Mouse (Mus musculus) CH12.LX (cell line): ENCODE data around the gene Pdha1. TPM values are rescaled to one million over a fixed set of nuclear protein-coding genes. Genes with fewer than 3 reads are reported as not detected.

Source experiments
- DNase-seq: peaks from one replicate; pipeline ENCODE4 v3.0.0-alpha.2; 2013; ENCODE audit errors: extremely low read depth
- H3K27ac ChIP-seq: 2 replicates; pipeline ENCODE4 v1.5.1; 2012; ENCODE audit warnings: low read depth, mild to moderate bottlenecking, control low read depth, moderate library complexity; ENCODE audit not compliant: insufficient read depth
- H3K27me3 ChIP-seq: replicated peaks from 2 replicates; pipeline ENCODE3; 2012; ENCODE audit warnings: inconsistent platforms
- H3K36me3 ChIP-seq, 2 experiments: replicated peaks in 1 of 2; 2 replicates each; pipeline versions ENCODE3 to v1.6.1; 2012; ENCODE audit warnings: inconsistent platforms in 1 of 2, low read length in 1 of 2, mild to moderate bottlenecking in 1 of 2, mixed read lengths in 1 of 2, moderate library complexity in 1 of 2; ENCODE audit not compliant: control insufficient read depth in 1 of 2, insufficient read depth in 1 of 2
- H3K4me1 ChIP-seq, 2 experiments: 2 replicates each; pipeline ENCODE4 v1.6.1; 2012; ENCODE audit warnings: inconsistent platforms in 1 of 2, moderate library complexity in 1 of 2; ENCODE audit not compliant: insufficient read depth in 2 of 2, control insufficient read depth in 1 of 2
- H3K4me2 ChIP-seq: 2 replicates; pipeline ENCODE4 v1.6.1; 2012; ENCODE audit warnings: low read depth, mild to moderate bottlenecking, control low read depth; ENCODE audit not compliant: poor library complexity, insufficient read depth, severe bottlenecking
- H3K4me3 ChIP-seq, 3 experiments: fragments of 150-350 bp in 1 of 3; sonication (generic) in 1 of 3; replicated peaks in 1 of 3; 2 replicates each; pipeline versions ENCODE3 to v1.5.1; 2011 to 2012; ENCODE audit warnings: low read depth in 2 of 3, low read length in 2 of 3, mild to moderate bottlenecking in 2 of 3, moderate library complexity in 2 of 3, control low read depth in 1 of 3, improper control_type of control experiment in 1 of 3, inconsistent platforms in 1 of 3, mixed read lengths in 1 of 3; ENCODE audit not compliant: poor library complexity in 1 of 3
- H3K79me2 ChIP-seq: replicated peaks from 2 replicates; pipeline ENCODE4 v1.6.1; 2012; ENCODE audit warnings: mild to moderate bottlenecking, moderate library complexity; ENCODE audit not compliant: control insufficient read depth, poor library complexity, insufficient read depth, severe bottlenecking; ENCODE audit errors: extremely low read depth
- H3K9ac ChIP-seq: 2 replicates; pipeline ENCODE4 v1.6.1; 2012; ENCODE audit warnings: low read depth, mild to moderate bottlenecking, control low read depth, moderate library complexity; ENCODE audit not compliant: insufficient read depth
- H3K9me3 ChIP-seq: replicated peaks from 2 replicates; pipeline ENCODE3; 2012; ENCODE audit warnings: low read length, inconsistent platforms, mixed read lengths
- BHLHE40 ChIP-seq: IDR thresholded peaks from 2 replicates; pipeline ENCODE4 v1.6.1; 2011; ENCODE audit warnings: mild to moderate bottlenecking, low read depth, low read length, improper control_type of control experiment
- CHD2 ChIP-seq: IDR thresholded peaks from 2 replicates; pipeline ENCODE4 v1.6.1; 2011; ENCODE audit warnings: low read length, improper control_type of control experiment
- GABPA ChIP-seq: IDR thresholded peaks from 2 replicates; pipeline ENCODE4 v1.6.1; 2012; ENCODE audit warnings: low read depth, low read length, improper control_type of control experiment, inconsistent platforms; ENCODE audit not compliant: insufficient replicate concordance
- JUND ChIP-seq: conservative IDR thresholded peaks from 2 replicates; pipeline ENCODE4 v1.6.1; 2011; ENCODE audit warnings: low read depth, low read length, improper control_type of control experiment
- MAZ ChIP-seq: IDR thresholded peaks from 2 replicates; pipeline ENCODE4 v1.6.1; 2012; ENCODE audit warnings: low read depth, mild to moderate bottlenecking, inconsistent platforms, low read length, improper control_type of control experiment, moderate library complexity
- MYC ChIP-seq: IDR thresholded peaks from 2 replicates; pipeline ENCODE4 v1.6.1; 2011; ENCODE audit warnings: low read depth, mild to moderate bottlenecking, improper control_type of control experiment, low read length
- NELFE ChIP-seq: IDR thresholded peaks from 2 replicates; pipeline ENCODE4 v1.6.1; 2011; ENCODE audit warnings: low read depth, low read length, improper control_type of control experiment
- NRF1 ChIP-seq: IDR thresholded peaks from 2 replicates; pipeline ENCODE4 v1.6.1; 2014; ENCODE audit warnings: low read depth, mild to moderate bottlenecking, inconsistent platforms, low read length, improper control_type of control experiment, moderate library complexity
- PAX5 ChIP-seq: IDR thresholded peaks from 2 replicates; pipeline ENCODE4 v1.6.1; 2012; ENCODE audit warnings: low read length, inconsistent platforms, mixed read lengths
- SIN3A ChIP-seq: IDR thresholded peaks from 2 replicates; pipeline ENCODE4 v1.6.1; 2012; ENCODE audit warnings: low read length, improper control_type of control experiment, inconsistent platforms
- SMC3 ChIP-seq: IDR thresholded peaks from 2 replicates; pipeline ENCODE4 v1.6.1; 2011; ENCODE audit warnings: low read depth, low read length, improper control_type of control experiment
- TBP ChIP-seq: conservative IDR thresholded peaks from 2 replicates; pipeline ENCODE4 v1.6.1; 2011; ENCODE audit warnings: low read depth, low read length, improper control_type of control experiment
- TCF12 ChIP-seq: IDR thresholded peaks from 2 replicates; pipeline ENCODE4 v1.6.1; 2014; ENCODE audit warnings: low read depth, mild to moderate bottlenecking, inconsistent platforms, low read length, improper control_type of control experiment
- USF1 ChIP-seq: IDR thresholded peaks from 2 replicates; pipeline ENCODE4 v1.6.1; 2014; ENCODE audit warnings: low read depth, mild to moderate bottlenecking, inconsistent platforms, low read length, improper control_type of control experiment
- USF2 ChIP-seq: conservative IDR thresholded peaks from 2 replicates; pipeline ENCODE4 v1.6.1; 2011; ENCODE audit warnings: low read depth, low read length, improper control_type of control experiment
- ZC3H11A ChIP-seq: IDR thresholded peaks from 2 replicates; pipeline ENCODE4 v1.6.1; 2012; ENCODE audit warnings: low read depth, mild to moderate bottlenecking, inconsistent platforms, low read length, improper control_type of control experiment
- ZNF384 ChIP-seq: IDR thresholded peaks from 2 replicates; pipeline ENCODE4 v1.6.1; 2012; ENCODE audit warnings: low read depth, low read length, improper control_type of control experiment, inconsistent platforms
- dilution Hi-C: fragments of 300-500 bp; cut with MboI; formaldehyde crosslinking; loops from 2 replicates; pipeline ENCODE4 v1.14.3; 2020; ENCODE audit warnings: low sequenced_read_pairs; ENCODE audit not compliant: extremely low pct_unique_long_range_greater_than_20kb, extremely low pct_ligation_motif_present
- in situ Hi-C: fragments of 300-500 bp; cut with MboI; formaldehyde crosslinking; loops from 3 replicates; pipeline ENCODE4 v1.14.3; 2019; ENCODE audit warnings: low sequenced_read_pairs, low pct_ligation_motif_present, low pct_unique_long_range_greater_than_20kb, mixed read lengths
- polyA plus RNA-seq: library from polyadenylated mRNA; unstranded; fragments of >175 nt; gene quantifications from 2 replicates; pipeline ENCODE4 v1.2.1, GENCODE M21; 2012; ENCODE audit warnings: low read depth; ENCODE audit not compliant: insufficient read length
- total RNA-seq, 2 experiments: library from RNA; depleted of rRNA; stranded (reverse); fragments of 300-350 nt in 1 of 2; fragments of >200 nt in 1 of 2; gene quantifications; 2 replicates each; pipeline ENCODE4 v1.2.3; 2012 to 2014

Pdha1 gene
- total and polyA plus RNA-seq, 3 experiments, result 112 to 153 (median 114) TPM

DNA sequence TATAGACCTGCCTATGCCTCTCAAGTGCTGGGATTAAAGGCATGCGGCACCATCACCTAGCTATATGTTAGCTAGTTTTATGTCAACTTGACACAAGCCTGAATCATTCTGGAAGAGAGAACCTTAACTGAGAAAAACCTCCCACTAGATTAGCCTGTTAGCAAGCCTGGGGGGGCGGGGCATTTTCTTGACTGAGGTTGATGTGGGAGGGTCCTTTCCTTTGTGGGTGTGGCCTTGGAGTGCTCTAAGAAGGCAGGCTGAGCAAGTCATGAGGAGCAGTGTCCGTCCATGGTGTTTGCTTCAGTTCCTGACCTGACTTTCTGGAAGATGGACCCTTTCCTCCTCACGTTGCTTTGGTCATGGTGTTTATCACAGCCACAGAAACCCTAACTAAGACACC is 8.6 kb upstream of the Pdha1 start:
- Histone ChIP-seq H3K36me3 (no peaks in the 10 kb centered on the region), H3K9me3 (no peaks in the 10 kb centered on the region), H3K4me2 (no peak overlapping the region), H3K4me1 (0 out of 4 replicates have a peak, but pooled peaks cover 0 to 7% of the 10 kb centered on the region in 2 experiments), H3K79me2 (no peaks in the 10 kb centered on the region), H3K9ac (no peak overlapping the region), H3K4me3 (no peak overlapping the region), H3K27me3 (no peaks in the 10 kb centered on the region), H3K27ac (no peak overlapping the region)
- TF ChIP-seq NRF1 (no peak), ZNF384 (no peak)
- in situ Hi-C loops, result no loop called here
- DNase-seq, result no peak
- dilution Hi-C loops, result no loop called here

DNA sequence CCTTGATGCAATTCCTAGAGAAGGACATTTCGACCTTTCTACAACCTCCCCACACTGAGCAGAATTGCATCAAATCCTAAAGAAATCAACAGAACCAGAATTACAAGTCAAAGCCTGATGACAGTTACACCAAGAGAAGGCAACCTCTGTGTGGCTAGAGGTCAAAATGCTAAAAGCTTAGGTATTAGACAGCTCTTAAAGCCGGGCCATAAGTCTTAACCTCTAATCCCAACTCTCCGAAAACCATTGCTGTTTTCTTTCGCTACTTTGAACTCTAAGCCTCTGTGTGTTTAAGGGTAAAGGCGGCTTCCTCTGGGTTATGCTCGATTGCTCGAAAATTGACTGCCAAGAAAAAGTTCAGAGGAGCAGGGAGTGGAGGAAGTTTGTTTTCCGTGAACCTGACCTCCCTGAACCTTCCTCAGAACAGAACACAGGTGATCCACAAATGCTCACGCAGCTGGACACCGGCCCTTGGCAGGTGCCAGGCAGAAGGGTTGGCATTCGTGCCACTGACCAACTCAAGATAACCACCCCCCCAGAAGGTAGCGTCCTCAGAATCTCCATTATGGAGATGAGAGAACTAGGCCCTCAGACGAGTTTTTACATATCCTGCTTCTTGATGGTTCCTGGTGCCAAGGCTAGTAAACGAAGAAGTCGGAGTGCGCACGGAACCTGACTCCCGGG is 894 bp downstream of the Pdha1 start:
- DNase-seq, result no peak
- Histone ChIP-seq H3K79me2 (peaks cover 30% of the 10 kb centered on the region), H3K27ac (peak overlapping the region; percentile 68), H3K4me2 (peak overlapping the region; percentile 87), H3K27me3 (no peaks in the 10 kb centered on the region), H3K4me1 (peaks cover 0 to 8% of the 10 kb centered on the region in 2 experiments; a peak in 2 of 4 replicates), H3K36me3 (peaks cover 2% of the 10 kb centered on the region in 2 experiments), H3K9me3 (no peaks in the 10 kb centered on the region), H3K9ac (peak overlapping the region; percentile 59), H3K4me3 (peak overlapping the region; percentile 66 to 79 (median 78))
- dilution Hi-C loops (no loop called here), in situ Hi-C loops (no loop called here)
- no peak for TF ChIP-seq BHLHE40
- TF ChIP-seq TCF12, result no peak
- TF ChIP-seq TBP, result no peak
- no peak for TF ChIP-seq SMC3
- TF ChIP-seq ZC3H11A, result no peak
- TF ChIP-seq USF2, result no peak
- TF ChIP-seq PAX5, result no peak
- TF ChIP-seq CHD2, result no peak
- no peak for TF ChIP-seq USF1
- no peak for TF ChIP-seq SIN3A
- no peak for TF ChIP-seq NELFE
- TF ChIP-seq MYC, result no peak
- no peak for TF ChIP-seq JUND
- no peak for TF ChIP-seq GABPA
- no peak for TF ChIP-seq MAZ
